Mouse (Mus musculus) heart, adult 2 months (tissue): ENCODE results near the gene Vps8.

Experiments
- CTCF ChIP-seq: fragments of 200-600 bp; IDR thresholded peaks from 2 replicates; pipeline ENCODE4 v1.8.1; 2022; ENCODE audit warnings: antibody characterized with exemption, mild to moderate bottlenecking, moderate library complexity
- EP300 ChIP-seq: fragments of 200-500 bp; IDR thresholded peaks from 2 replicates; pipeline ENCODE4 v1.6.1; 2011; ENCODE audit warnings: low read depth, low read length, control low read depth; ENCODE audit not compliant: insufficient read depth
- POLR2A ChIP-seq: fragments of 200-500 bp; IDR thresholded peaks from 2 replicates; pipeline ENCODE4 v1.6.1; 2011; ENCODE audit warnings: mild to moderate bottlenecking, low read depth, low read length, control low read depth; ENCODE audit not compliant: insufficient read depth

DNA sequence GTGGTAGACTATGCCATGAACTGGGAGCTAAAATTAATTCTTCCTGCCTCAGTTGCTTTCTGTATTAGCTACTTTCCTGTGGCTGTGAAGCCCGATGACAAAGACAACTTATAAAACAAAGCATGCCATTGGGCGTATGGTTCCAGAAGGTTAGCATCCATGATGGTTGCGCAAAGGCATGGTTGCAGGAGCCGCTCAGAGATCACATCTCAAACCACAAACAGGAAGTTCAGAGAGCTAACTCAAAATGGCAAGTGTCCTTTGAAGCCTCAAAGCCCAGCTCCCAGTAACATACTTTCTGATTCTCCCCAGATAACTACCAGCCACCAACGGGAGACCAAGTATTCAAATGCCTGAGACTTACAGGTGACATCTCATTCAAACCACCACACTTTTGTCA, 266.2 kb downstream of the Vps8 start:
- TF ChIP-seq POLR2A (no peak), CTCF (no peak), EP300 (no peak)
